Mouse (Mus musculus) embryonic facial prominence, embryonic 10.5 days (tissue): ENCODE data around the gene Wif1. TPM values are rescaled to one million over a fixed set of nuclear protein-coding genes. Genes with fewer than 3 reads are reported as not detected.

Experiments used
- DNase-seq: peaks from one replicate; pipeline ENCODE4 v3.0.0-alpha.2; 2017; ENCODE audit warnings: low spot score
- H3K27ac ChIP-seq: fragments of 300-500 bp; sonication (generic); replicated peaks from 2 replicates; pipeline ENCODE4 v1.5.1; 2016; ENCODE audit warnings: mild to moderate bottlenecking
- H3K27me3 ChIP-seq: fragments of 300-500 bp; sonication (generic); replicated peaks from 2 replicates; pipeline ENCODE4 v1.6.1; 2016; ENCODE audit warnings: low read depth, mild to moderate bottlenecking; ENCODE audit not compliant: poor library complexity, severe bottlenecking
- H3K36me3 ChIP-seq: fragments of 300-500 bp; sonication (generic); replicated peaks from 2 replicates; pipeline ENCODE4 v1.6.1; 2016; ENCODE audit warnings: mild to moderate bottlenecking, moderate library complexity
- H3K4me1 ChIP-seq: fragments of 300-500 bp; sonication (generic); 2 replicates; pipeline ENCODE4 v1.6.1; 2016
- H3K4me3 ChIP-seq: fragments of 300-500 bp; sonication (generic); 2 replicates; pipeline ENCODE4 v1.5.1; 2016; ENCODE audit warnings: mild to moderate bottlenecking, moderate library complexity
- H3K9me3 ChIP-seq: fragments of 300-500 bp; sonication (generic); 2 replicates; pipeline ENCODE4 v1.6.1; 2016; ENCODE audit warnings: mild to moderate bottlenecking
- WGBS: fragments of 180-500 bp; shearing (Covaris S2); methylation state at CpG from one replicate; pipeline ENCODE4 v1.1.7; 2016; 5-methylcytosine and 5-hydroxymethylcytosine counted together
- polyA plus RNA-seq: library from polyadenylated mRNA; unstranded; fragments of >200 nt; fragmentation: Nextera tagmentation; extraction: Ambion mirVana; gene quantifications from 2 replicates; pipeline ENCODE4 v1.2.1, GENCODE M21; 2016

Wif1 gene
- polyA plus RNA-seq, 1 experiment from 2014 or later: 8.1 TPM

DNA sequence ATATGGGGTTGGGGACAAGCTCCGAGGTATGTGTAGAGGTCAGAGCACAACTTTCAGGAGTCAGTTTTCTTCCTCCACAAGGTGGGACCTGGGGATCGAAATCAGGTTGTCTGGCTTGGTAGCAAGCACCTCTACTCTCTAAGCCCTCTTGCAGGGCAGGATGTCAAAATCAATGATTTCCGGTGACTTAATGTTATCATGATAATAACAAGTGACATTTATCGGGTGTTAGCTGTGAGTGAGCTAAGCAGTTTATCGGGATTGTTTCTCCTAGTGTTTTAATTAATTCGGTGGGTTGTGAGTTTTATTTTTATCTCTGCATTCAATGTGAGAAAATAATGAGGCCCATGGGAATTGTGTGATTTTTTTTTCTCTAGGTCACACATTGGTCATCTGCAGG is 18.3 kb downstream of the Wif1 start:
- H3K4me3 ChIP-seq: no peak overlapping the region
- H3K9me3 ChIP-seq: no peaks in the 10 kb centered on the region
- 92% methylated on average over 6 of the region's 6 CpGs for WGBS
- no peaks in the 10 kb centered on the region for H3K36me3 ChIP-seq
- no peaks in the 10 kb centered on the region for H3K27me3 ChIP-seq
- peaks cover 11% of the 10 kb centered on the region; the same call in 1 of the 2 replicates for H3K4me1 ChIP-seq
- DNase-seq: no peak
- no peak overlapping the region for H3K27ac ChIP-seq

DNA sequence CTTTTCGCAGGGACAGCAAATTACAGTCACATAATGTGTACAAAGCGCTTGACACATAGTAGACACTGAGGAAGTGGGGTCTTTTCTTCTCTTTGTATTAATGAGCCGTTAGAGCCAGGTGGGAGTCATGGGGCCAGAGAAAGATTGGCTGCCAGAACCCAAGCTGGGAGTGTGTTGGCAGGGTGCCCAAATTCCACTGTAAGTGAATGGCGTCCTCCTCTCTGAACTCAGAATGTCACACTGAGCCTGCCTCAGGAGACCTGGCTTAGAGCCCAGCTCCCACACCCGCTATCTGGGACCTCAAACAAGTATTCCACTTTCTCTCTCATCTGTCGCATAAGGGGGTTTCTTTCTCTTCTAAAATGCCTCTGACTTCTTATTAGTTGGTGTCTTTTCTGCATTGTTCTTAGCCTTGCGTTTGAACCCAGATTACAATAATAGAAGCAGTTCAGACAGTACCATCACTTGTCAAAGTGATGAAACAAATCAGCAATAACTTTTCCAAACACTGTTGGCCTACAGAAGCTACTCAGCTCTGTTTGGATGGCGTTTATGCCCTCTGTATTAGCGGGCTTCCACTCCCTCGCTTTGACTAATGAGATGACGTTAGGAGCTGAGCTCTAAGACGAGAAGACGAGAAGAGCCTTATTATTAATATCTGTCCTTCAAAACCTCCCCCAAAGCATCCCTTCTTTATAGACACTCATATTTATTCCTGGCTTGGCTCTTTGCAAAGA is 21.9 kb downstream of the Wif1 start:
- Histone ChIP-seq H3K27me3 (no peaks in the 10 kb centered on the region), H3K9me3 (no peaks in the 10 kb centered on the region), H3K4me3 (no peak overlapping the region), H3K36me3 (no peaks in the 10 kb centered on the region), H3K4me1 (peaks cover 11% of the 10 kb centered on the region; the same call in 1 of the 2 replicates), H3K27ac (no peak overlapping the region)
- DNase-seq: peak; percentile 17
- 70% methylated on average over 13 of the region's 13 CpGs for WGBS

DNA sequence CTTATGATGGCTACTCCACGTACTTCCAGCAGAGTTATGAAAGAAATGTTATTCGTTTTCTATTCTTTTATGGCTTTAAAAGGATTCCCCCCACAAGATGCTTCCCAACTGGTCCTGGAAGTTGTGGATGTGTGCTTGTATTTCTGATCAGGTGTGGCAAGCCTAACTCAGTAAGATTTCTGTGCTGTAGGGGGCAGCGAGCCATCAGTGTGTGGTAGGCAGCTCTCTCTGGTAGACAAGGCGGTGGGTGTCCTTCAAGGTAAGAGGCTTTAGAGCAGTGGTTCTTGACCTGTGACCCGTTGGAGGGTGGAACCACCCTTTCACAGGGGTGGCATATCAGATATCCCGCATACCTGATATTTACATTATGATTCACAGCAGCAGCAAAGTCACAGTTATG is 23.1 kb downstream of the Wif1 start:
- peaks cover 11% of the 10 kb centered on the region; the same call in 1 of the 2 replicates for H3K4me1 ChIP-seq
- no peak for DNase-seq
- 87% methylated on average over 6 of the region's 6 CpGs for WGBS
- no peak overlapping the region for H3K4me3 ChIP-seq
- H3K36me3 ChIP-seq: no peaks in the 10 kb centered on the region
- H3K9me3 ChIP-seq: no peaks in the 10 kb centered on the region
- H3K27ac ChIP-seq: no peak overlapping the region
- H3K27me3 ChIP-seq: no peaks in the 10 kb centered on the region

DNA sequence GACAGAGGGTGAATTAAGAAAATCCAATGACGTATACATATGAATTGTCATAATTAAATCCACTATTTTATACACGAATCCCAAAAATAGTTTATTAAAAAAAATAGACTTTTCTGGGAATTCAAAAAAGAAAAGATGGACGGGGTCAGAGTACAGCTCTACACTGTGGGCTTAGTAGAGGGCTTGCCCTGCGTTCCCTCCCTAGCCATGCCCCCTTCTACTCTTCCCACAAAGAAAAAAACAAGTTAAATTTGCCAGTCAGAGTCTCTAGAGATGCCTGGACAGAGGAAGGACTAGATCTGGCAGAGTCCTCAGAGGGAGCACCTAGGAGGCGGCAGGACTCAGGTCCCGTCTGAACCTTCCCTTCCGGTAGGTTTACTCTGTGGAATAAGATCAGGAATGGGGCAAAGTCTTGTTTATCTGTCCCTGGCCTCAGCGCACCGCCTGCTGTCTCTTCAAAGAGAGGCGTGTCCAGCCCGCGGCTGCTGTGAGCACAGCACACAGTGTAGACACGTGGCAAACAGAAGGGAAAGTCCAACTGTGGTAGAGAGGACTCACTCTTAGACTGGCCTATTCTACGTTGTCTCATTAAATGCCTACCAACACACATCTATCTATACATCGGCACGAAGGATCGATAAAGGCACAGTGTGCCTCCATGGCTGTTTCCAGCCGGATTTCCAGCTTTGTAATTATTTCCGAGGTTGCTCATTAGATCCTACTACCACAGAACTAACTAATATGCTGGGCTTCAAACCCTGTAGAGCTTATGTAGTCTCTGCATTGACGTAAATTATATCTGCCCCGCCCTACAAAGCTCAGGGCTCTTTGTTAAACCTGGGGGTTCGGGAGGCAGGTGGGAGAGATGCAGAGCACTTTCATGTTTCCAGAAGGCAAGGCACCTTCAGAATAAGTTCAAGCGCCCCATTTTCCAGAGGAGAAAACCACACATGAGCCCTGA is 25.6 kb downstream of the Wif1 start:
- peaks cover 11% of the 10 kb centered on the region; the same call in 1 of the 2 replicates for H3K4me1 ChIP-seq
- H3K4me3 ChIP-seq: no peak overlapping the region
- H3K9me3 ChIP-seq: no peaks in the 10 kb centered on the region
- no peaks in the 10 kb centered on the region for H3K36me3 ChIP-seq
- no peak for DNase-seq
- H3K27ac ChIP-seq: no peak overlapping the region
- WGBS: 84% methylated on average over 23 of the region's 23 CpGs
- H3K27me3 ChIP-seq: no peaks in the 10 kb centered on the region

DNA sequence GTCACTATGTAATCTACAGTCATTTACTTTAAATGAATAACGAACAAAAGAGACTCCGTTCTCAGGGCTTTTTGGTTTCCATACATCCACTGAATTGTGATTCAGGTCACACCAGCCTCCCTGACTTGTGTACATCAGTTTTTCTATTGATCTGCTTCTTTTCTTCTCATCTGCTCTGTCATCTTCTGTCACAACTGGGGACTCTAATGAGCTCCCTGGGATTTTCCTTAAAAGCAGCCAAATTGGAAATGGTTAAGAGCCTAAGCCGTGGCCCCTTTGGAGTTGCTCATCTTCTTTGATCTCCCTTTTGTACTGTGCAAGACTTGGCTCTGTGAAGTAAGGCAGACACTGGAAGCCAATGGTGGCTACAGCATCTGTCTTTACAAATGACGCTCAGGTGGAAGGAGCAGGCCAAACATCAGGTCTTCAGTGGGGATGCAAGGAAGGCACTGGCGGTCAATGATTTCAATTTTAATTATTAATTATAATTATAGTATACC is 27.6 kb downstream of the Wif1 start:
- Histone ChIP-seq H3K4me3 (no peak overlapping the region), H3K27me3 (no peaks in the 10 kb centered on the region), H3K27ac (no peak overlapping the region), H3K36me3 (no peaks in the 10 kb centered on the region), H3K4me1 (no peaks in the 10 kb centered on the region), H3K9me3 (no peaks in the 10 kb centered on the region)
- no peak for DNase-seq
- WGBS: 80% methylated on average over 5 of the region's 5 CpGs

DNA sequence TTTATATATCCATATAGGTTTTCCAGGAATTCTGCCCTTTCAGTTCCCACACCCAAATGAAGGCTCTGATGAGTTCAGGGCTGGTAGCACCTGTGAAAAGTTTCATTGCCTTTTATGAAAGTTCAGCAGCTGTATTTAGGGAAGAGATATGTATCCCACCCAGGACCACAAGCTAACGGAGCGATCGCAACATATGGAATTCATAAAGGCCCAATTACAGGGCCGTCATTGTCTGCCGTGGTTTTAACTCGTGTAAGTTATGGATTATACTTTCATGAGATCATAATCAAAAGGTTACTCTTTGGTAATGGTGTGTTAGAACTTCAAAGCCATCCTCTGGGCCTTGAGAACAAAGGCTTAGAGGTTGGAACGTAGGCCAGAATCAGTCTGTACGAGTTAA is 28.9 kb downstream of the Wif1 start:
- H3K27ac ChIP-seq: no peak overlapping the region
- DNase-seq: no peak
- no peaks in the 10 kb centered on the region for H3K4me1 ChIP-seq
- H3K9me3 ChIP-seq: no peaks in the 10 kb centered on the region
- no peak overlapping the region for H3K4me3 ChIP-seq
- no peaks in the 10 kb centered on the region for H3K27me3 ChIP-seq
- WGBS: 63% methylated on average over 8 of the region's 8 CpGs
- no peaks in the 10 kb centered on the region for H3K36me3 ChIP-seq

DNA sequence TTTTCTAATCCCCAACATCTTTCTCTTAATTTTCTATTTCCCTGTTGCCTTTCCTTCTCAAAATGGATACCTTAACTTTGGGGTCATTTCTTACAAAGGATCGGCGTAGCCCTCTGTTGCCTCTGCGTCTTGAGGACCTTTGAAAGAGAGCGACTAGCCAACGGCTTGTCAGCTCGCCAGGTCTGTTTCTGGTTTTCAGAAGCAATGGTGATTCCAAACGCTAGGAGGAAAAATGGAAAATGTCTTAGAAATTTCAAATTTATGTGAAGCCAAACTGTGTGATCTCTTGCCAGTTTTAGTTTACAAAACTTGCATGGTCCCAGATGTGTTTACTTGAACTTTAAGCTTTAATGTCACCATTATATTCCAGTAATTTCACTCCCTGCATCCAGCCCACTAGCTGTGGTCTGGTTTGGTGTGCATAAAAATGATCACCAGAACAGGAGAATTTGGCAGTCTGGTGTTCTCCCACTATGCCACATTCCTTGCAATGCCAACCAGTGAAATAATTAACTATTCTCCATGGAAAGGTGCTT is 33.7 kb downstream of the Wif1 start:
- H3K4me1 ChIP-seq: no peaks in the 10 kb centered on the region
- peaks cover 5% of the 10 kb centered on the region; the same call in 1 of the 2 replicates for H3K27me3 ChIP-seq
- no peak for DNase-seq
- H3K27ac ChIP-seq: no peak overlapping the region
- no peak overlapping the region for H3K4me3 ChIP-seq
- H3K9me3 ChIP-seq: no peaks in the 10 kb centered on the region
- no peaks in the 10 kb centered on the region for H3K36me3 ChIP-seq
- 87% methylated on average over 7 of the region's 7 CpGs for WGBS

DNA sequence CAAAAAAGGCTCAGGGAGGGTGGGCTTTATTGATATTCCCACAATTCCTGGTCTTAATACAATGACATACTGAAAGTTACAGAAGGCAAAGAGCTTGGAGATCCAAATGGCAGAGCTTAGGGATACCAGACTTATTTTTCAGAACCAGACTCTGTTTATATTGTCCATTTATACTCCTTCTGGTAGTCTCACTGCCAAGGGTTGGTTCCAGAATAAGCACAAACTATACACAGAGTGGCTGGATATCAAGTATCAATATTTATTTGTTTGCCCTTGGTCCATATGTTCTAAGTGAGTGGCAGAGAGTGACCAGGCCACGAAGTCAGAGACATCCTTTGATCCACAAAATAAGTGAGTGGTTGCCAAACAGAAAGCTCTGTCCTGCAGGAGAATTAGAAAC is 34.2 kb downstream of the Wif1 start:
- no peak for DNase-seq

DNA sequence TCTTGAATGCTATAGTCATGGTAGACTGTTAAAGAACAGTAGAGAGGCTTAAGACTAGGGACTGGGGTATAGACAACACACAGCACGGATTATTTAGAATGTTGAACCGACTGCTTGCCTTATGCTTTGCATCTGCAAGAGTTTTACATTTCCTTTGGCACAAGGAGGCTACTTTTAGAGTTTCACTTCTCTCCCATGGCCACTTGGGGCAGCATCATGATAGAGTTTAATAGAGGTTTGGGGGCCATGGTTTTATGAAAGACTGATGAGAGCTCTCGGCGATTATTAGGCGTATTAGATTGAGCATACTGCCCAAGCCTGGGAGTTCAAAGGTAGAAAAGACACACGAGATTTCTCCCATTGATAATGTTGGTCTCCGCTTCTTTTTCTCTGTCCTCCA is 37.0 kb downstream of the Wif1 start:
- no peak for DNase-seq
- H3K4me3 ChIP-seq: no peak overlapping the region
- H3K4me1 ChIP-seq: 0 out of 2 replicates have a peak, but pooled peaks cover 3% of the 10 kb centered on the region
- H3K27me3 ChIP-seq: peaks cover 5% of the 10 kb centered on the region; the same call in 1 of the 2 replicates
- H3K9me3 ChIP-seq: no peaks in the 10 kb centered on the region
- no peaks in the 10 kb centered on the region for H3K36me3 ChIP-seq
- H3K27ac ChIP-seq: no peak overlapping the region
- 70% methylated on average over 7 of the region's 7 CpGs for WGBS

More for the DNA sequence above, 34.2 kb downstream of the Wif1 start:
- H3K4me1 ChIP-seq: no peaks in the 10 kb centered on the region
- WGBS: 65% methylated on average over 1 of the region's 1 CpGs
- H3K36me3 ChIP-seq: no peaks in the 10 kb centered on the region
- H3K27ac ChIP-seq: no peak overlapping the region
- H3K9me3 ChIP-seq: no peaks in the 10 kb centered on the region
- no peak overlapping the region for H3K4me3 ChIP-seq
- peaks cover 5% of the 10 kb centered on the region; the same call in 1 of the 2 replicates for H3K27me3 ChIP-seq

DNA sequence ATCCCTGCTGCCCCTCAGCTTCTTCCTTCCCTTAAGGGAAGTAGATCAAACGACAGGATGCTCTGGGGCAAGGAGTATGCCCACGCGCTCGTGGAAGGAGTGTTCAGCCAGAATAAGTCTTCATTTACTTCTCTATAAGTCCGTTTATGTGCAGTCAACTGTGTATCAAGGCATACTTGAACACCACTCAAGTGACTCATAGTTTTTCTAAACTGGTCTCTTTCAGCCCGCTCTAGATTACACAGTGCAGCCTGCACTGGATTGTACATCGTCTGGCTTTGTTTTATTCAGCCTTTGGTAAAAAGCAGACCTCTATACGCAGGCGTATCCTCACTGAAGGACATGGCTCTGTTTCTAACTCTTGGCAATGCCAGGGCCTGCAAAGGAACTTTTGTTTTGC is 46.7 kb downstream of the Wif1 start:
- H3K4me1 ChIP-seq: no peaks in the 10 kb centered on the region
- no peaks in the 10 kb centered on the region for H3K9me3 ChIP-seq
- DNase-seq: no peak
- WGBS: 89% methylated on average over 9 of the region's 9 CpGs
- no peaks in the 10 kb centered on the region for H3K36me3 ChIP-seq
- H3K27ac ChIP-seq: no peak overlapping the region
- H3K4me3 ChIP-seq: no peak overlapping the region
- no peaks in the 10 kb centered on the region for H3K27me3 ChIP-seq

DNA sequence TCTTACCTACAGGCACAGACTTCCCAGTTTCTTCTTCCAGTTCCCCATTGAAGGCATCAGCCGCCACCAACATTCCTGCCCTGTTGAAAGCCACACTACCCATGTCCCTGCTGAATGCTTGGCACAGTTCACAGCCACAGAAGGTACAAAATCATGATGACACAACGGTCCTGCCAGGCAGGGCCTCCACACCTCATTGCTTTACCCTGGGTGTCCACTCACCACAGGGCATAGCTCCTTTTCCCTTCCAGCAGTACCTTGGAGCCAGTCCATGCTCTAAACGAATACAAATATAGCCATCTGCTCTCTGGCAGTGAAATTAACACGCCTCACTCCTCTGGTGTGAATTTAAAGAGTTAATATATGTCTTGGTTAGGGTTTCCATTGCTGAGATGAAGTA is 49.1 kb downstream of the Wif1 start:
- WGBS: 91% methylated on average over 4 of the region's 4 CpGs
- no peaks in the 10 kb centered on the region for H3K36me3 ChIP-seq
- no peak for DNase-seq

DNA sequence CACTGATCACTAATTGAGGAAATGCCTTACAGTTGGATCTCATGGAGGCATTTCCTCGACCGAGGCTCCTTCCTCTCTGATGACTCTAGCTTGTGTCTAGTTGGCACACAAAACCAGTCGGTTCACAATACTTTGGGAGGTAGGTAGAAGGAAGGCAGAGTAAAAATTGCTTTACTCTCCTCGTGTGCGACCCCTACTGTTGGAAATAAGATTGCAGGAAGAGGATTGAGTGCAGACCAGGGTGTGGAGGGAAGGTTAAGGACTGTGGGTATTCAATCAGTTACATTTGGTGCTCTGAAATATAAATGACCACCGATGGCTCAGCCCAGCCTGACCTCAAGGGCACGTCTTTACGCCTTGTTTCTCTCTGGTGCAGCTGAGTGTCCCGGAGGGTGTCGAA is 49.8 kb downstream of the Wif1 start:
- Histone ChIP-seq H3K4me1 (no peaks in the 10 kb centered on the region), H3K9me3 (no peaks in the 10 kb centered on the region), H3K27me3 (0 out of 2 replicates have a peak, but pooled peaks cover 5% of the 10 kb centered on the region), H3K27ac (no peak overlapping the region), H3K36me3 (no peaks in the 10 kb centered on the region), H3K4me3 (no peak overlapping the region)
- no peak for DNase-seq
- WGBS: 68% methylated on average over 10 of the region's 10 CpGs

More for the DNA sequence above, 49.1 kb downstream of the Wif1 start:
- Histone ChIP-seq H3K27me3 (no peaks in the 10 kb centered on the region), H3K4me1 (no peaks in the 10 kb centered on the region), H3K27ac (no peak overlapping the region), H3K4me3 (no peak overlapping the region), H3K9me3 (no peaks in the 10 kb centered on the region)
